Mouse (Mus musculus) adipocyte (in vitro differentiated cells): ENCODE measurements at regions not wholly inside any gene's neighbourhood (a gene's known extent, or its start where the extent isn't known, plus 50 kb on each side); places are given as distances from the start of the nearest gene placed in this dataset.
A peak's percentile ranks its signal among the peaks of the same experiment; 100 is the strongest.

Source experiments
- DNase-seq: peaks from one replicate; pipeline ENCODE4 v3.0.0-alpha.2; 2016; ENCODE audit warnings: low spot score

- no peak for DNase-seq
Observed at GRCm38 (mm10) chr3:120217710-120218109, 433.4 kb upstream of the Ptbp2 start.

GRCm38 (mm10) chr3:120214616-120215250, 430.5 kb upstream of the Ptbp2 start:
- DNase-seq: no peak

GRCm38 (mm10) chr3:120199403-120199802, 415.1 kb upstream of the Ptbp2 start:
- no peak for DNase-seq

DNA sequence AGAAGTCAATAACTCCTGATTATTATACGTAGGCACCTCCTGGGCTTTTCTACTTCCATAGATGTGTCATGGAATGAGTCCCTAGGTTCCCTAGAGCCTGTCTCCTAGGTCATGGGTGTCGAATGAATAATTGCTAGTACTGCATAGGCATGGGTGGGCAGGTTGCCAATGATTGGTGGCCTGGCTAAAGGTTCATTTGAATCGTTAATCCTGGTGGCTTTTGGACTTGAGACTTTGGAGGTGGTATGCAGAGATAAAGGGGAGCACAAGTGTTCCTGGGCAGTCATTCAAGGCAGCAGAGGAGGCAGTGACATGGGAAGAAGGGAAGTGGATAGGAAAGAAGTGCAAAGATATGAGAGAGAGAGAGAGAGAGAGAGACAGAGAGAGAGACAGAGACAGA, 410.2 kb upstream of the Ptbp2 start:
- DNase-seq: no peak

DNA sequence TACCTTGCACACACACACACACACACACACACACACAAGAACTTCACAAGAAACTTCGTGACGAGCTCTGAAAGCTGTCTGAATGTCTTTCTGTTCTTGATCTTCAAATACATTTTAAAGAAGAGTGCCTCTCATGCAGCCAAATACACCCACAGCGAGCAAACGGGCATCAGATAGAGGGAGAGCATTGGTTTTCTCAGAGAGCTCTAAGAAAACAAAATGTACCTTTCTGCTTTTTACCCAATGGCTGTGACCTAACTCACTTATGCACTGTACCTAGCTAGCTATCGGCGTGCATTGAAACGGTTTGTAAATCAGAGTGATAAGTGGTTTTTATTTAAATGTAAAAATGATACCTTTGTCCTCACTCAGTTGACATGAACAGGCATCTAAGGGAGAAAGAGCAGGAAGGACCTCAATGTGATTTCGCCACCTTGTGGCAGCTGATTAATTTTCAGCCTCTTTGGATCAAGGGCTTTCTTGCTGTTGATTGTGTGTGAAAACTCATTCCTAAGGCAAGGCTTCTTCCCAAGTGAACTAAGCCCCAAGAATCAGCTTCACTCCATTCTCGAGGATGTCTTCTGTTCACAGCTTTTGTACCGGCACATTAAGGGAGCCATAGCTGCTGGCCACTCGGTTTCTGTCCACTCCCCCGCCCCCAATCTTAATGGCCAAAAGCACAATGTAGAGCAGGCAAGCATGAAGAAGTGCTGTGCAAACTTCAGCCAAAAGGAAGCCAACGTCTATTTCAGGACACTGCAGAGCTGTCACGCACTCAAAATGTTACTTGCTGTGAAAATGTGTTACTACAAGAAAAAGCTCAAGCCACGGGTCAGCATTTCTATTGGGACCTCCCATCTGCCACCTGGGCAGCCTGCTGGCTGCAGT, 408.4 kb upstream of the Ptbp2 start:
- peak; percentile 85 for DNase-seq

DNA sequence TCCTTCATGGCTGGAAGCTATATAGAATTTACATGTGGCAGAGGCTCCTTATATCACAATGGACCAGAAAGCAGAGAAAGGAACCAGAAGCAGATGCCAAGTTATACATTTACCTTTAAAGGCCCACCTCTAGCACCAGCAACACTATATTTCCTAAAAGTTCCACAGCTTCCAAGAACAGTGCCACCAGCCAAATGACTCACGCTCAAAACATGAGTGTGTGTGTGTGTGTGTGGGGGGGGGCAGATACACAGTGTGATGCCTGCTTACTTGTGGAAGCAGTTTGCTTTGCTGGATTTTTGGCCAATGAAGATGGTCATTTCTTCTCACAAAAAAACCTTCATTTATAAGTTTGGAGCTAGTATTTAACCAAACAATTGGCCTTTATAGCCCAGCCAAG, 405.3 kb upstream of the Ptbp2 start:
- no peak for DNase-seq

- no peak for DNase-seq
Observed at GRCm38 (mm10) chr3:120180931-120181610, 396.8 kb upstream of the Ptbp2 start.

DNA sequence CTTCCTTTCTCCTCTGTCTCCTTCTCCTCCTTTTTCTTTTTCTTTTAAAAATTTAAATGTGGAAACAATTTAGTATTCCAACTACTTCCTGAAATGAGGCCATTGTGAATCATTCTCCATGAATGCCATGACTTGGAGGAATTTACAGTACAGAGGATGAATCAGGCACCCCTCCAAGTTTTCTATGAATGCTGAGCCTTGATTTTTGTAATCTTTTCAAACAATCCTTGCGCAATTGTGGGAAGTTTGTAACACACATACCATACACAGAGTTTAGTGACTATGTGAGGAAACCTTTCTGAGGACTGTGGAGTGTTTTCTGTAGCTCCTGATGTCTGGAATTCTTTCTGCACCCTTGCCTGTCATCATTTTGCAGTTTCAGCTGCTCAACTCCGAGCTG, 391.4 kb upstream of the Ptbp2 start:
- DNase-seq: peak; percentile 79
